Mouse (Mus musculus): Measurements from ENCODE around the gene Ccn6. TPM values are rescaled to one million over a fixed set of nuclear protein-coding genes. Genes with fewer than 3 reads are reported as not detected.
"Not testable (repeated sequence)": the region's sequence is repeated elsewhere in the genome, so short reads cannot be mapped to it uniquely, and the experiment has no call there.

Gene Ccn6
- total RNA-seq (2014; rRNA removed) (0.38 and 0.93 TPM in 2 replicates), polyA plus RNA-seq (2015; fragmentation: Nextera tagmentation; extraction: Ambion mirVana) (0.32 and 0.37 TPM in 2 replicates)

DNA sequence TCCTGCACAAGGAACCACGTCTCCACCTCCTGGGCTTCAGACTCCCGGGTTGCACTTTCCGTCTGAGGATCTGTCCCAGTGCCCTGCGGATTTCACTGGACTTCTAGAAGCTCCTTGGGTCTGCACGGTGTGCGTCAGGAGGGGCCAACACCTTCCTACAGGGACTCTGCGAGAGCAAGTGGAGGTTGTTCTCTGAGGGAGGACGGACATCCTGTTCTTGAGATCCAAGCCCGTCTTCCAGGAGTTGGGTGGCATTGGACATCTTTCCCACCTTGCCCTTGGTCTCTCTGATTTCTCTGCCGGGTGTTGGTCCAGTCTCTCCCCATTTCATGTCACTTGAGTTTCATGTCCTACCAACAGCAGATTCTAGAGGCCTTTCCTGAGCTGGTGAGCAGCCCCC, at the start of gene Ccn6:
TSS of gene Ccn6 (minus strand) at position 101 of the 400 bp plus-strand sequence.
- peaks cover 10% of the 10 kb centered on the region for H3K4me1 ChIP-seq (ENCODE audit: insufficient read depth, low read length)
- no peak for DNase-seq (ENCODE audit: low spot score)
- H3K27ac ChIP-seq (ENCODE audit: low read depth, low read length): no peak within 1 kb of the TSS
- no peak within 1 kb of the TSS for H3K4me2 ChIP-seq (ENCODE audit: low read depth, low read length, poor library complexity, severe bottlenecking)
- H3K36me3 ChIP-seq (ENCODE audit: insufficient read depth, low read length): no peaks in the 10 kb centered on the region
- no peak within 1 kb of the TSS for H3K9ac ChIP-seq (replicated peaks; ENCODE audit: low read length, poor library complexity, severe bottlenecking)
- H3K27me3 ChIP-seq (ENCODE audit: insufficient read depth, low read length): no peaks in the 10 kb centered on the region
- no peak within 1 kb of the TSS for H3K4me3 ChIP-seq (ENCODE audit: low read depth, low read length)
- no peak for TF ChIP-seq CTCF (IDR thresholded peaks at IDR 0.05)
- WGBS: 93% methylated on average over 10 of the region's 10 CpGs
- no peaks in the 10 kb centered on the region for H3K9me3 ChIP-seq (ENCODE audit: low read length)
- no peak for ATAC-seq (ENCODE audit: low FRiP score)

DNA sequence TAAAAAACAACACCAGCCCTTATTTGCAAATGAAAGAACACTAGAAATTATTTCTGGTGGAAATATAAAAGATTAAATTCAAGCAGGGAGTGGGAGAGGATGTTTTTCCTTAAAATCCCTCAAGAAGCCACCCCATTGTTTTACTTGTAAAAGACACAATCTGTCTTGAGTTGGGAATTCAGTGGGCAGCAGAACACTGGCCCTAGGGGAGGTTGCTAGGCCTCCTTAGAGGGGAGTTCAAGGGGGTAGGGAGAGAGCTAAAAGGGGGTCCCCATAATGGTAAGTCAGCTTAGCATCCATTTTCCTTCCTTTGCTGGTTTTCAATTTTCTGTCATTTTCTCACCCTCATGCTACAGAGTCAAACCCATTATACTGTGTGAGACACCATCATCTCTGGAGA, 46.4 kb upstream of the Ccn6 start:
- Histone ChIP-seq H3K9ac (replicated peaks; ENCODE audit: low read length, poor library complexity, severe bottlenecking) (no peak overlapping the region), H3K4me2 (ENCODE audit: low read depth, low read length, poor library complexity, severe bottlenecking) (no peak overlapping the region), H3K4me3 (ENCODE audit: low read depth, low read length) (no peak overlapping the region), H3K27ac (ENCODE audit: low read depth, low read length) (peak overlapping the region; percentile 82), H3K9me3 (ENCODE audit: low read length) (peaks cover 5% of the 10 kb centered on the region; the same call in 1 of the 2 replicates), H3K4me1 (ENCODE audit: insufficient read depth, low read length) (peaks cover 15% of the 10 kb centered on the region), H3K27me3 (ENCODE audit: insufficient read depth, low read length) (no peaks in the 10 kb centered on the region), H3K36me3 (ENCODE audit: insufficient read depth, low read length) (no peaks in the 10 kb centered on the region)
- ATAC-seq (ENCODE audit: low FRiP score): no peak
- DNase-seq (ENCODE audit: low spot score): no peak
- no peak for TF ChIP-seq CTCF (IDR thresholded peaks at IDR 0.05)

DNA sequence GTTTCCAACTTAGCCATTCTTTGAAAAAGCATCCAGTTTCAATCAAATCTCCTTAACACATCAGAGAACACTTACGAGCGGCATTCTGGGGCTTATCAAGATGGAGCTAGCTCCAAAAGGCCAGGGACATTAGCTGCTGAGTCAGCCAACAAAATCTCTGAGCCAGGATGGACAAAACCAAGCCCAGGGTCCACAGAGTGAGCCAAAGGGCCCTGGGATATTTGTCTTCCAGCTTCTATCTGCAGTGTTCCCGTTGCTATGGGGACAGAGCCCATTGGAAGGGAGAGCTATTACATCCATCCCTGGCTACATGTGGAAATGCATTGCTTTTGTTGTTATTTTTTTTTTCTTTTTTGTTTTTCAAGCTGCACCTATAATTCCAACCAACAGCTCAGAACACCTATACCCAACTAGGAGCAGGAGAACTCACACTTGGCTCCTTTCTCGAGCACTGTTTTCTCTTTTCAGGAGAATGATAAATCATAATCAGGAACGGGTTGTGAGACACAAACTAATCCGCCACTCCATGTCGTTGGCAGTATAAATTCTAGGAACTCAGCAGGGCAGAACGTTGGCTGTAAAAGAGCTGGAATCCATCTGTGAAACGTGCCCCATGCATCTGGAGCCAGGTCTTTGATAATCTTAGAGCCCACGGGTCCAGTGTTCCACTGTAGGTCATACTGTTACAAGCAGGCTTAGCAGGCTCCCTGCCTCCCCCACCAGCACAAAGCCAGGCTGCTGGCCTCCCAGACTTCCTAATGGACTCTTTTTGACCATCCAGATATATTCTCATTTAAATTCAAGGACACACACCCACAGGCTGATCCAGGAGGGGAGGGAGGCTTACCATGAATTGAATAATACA, 45.8 kb upstream of the Ccn6 start:
- H3K4me3 ChIP-seq (ENCODE audit: low read depth, low read length): no peak overlapping the region
- WGBS: 14% methylated on average over 10 of the region's 10 CpGs
- peaks cover 5% of the 10 kb centered on the region; the same call in 1 of the 2 replicates for H3K9me3 ChIP-seq (ENCODE audit: low read length)
- no peak overlapping the region for H3K9ac ChIP-seq (replicated peaks; ENCODE audit: low read length, poor library complexity, severe bottlenecking)
- no peaks in the 10 kb centered on the region for H3K36me3 ChIP-seq (ENCODE audit: insufficient read depth, low read length)
- H3K27me3 ChIP-seq (ENCODE audit: insufficient read depth, low read length): no peaks in the 10 kb centered on the region
- peak; percentile 82 for ATAC-seq (ENCODE audit: low FRiP score)
- no peak for TF ChIP-seq CTCF (IDR thresholded peaks at IDR 0.05)
- DNase-seq (ENCODE audit: low spot score): peak; percentile 87
- peak overlapping the region; percentile 82 for H3K27ac ChIP-seq (ENCODE audit: low read depth, low read length)
- peak overlapping the region; percentile 15; the same call in 1 of the 2 replicates for H3K4me2 ChIP-seq (ENCODE audit: low read depth, low read length, poor library complexity, severe bottlenecking)
- H3K4me1 ChIP-seq (ENCODE audit: insufficient read depth, low read length): peaks cover 15% of the 10 kb centered on the region

DNA sequence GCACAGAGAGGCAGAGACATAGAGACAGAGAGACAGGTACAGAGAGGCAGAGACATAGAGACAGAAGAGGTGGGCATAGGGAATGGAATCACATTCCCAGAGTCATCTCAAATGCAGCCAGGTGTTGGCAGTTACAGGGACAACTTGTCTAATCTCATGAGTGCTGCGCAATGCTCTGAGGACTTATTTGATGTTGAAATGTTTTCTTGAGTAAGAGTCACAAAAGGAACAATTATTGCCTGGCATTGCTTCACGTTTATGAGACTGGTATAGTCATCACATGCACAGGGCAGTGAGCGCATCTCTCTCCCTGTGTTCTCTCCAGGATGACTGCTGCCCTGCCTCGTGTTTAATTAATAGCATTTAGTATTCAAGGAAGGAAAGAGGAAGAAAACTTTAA, 45.1 kb upstream of the Ccn6 start:
- no peak overlapping the region for H3K4me2 ChIP-seq (ENCODE audit: low read depth, low read length, poor library complexity, severe bottlenecking)
- no peak overlapping the region for H3K4me3 ChIP-seq (ENCODE audit: low read depth, low read length)
- 46% methylated on average over 4 of the region's 4 CpGs for WGBS
- peaks cover 15% of the 10 kb centered on the region for H3K4me1 ChIP-seq (ENCODE audit: insufficient read depth, low read length)
- peaks cover 5% of the 10 kb centered on the region; the same call in 1 of the 2 replicates for H3K9me3 ChIP-seq (ENCODE audit: low read length)
- ATAC-seq (ENCODE audit: low FRiP score) (no peak), DNase-seq (ENCODE audit: low spot score) (no peak)
- TF ChIP-seq CTCF (IDR thresholded peaks at IDR 0.05): no peak
- no peaks in the 10 kb centered on the region for H3K27me3 ChIP-seq (ENCODE audit: insufficient read depth, low read length)
- H3K36me3 ChIP-seq (ENCODE audit: insufficient read depth, low read length): no peaks in the 10 kb centered on the region
- H3K27ac ChIP-seq (ENCODE audit: low read depth, low read length): peak overlapping the region; percentile 82
- no peak overlapping the region for H3K9ac ChIP-seq (replicated peaks; ENCODE audit: low read length, poor library complexity, severe bottlenecking)

DNA sequence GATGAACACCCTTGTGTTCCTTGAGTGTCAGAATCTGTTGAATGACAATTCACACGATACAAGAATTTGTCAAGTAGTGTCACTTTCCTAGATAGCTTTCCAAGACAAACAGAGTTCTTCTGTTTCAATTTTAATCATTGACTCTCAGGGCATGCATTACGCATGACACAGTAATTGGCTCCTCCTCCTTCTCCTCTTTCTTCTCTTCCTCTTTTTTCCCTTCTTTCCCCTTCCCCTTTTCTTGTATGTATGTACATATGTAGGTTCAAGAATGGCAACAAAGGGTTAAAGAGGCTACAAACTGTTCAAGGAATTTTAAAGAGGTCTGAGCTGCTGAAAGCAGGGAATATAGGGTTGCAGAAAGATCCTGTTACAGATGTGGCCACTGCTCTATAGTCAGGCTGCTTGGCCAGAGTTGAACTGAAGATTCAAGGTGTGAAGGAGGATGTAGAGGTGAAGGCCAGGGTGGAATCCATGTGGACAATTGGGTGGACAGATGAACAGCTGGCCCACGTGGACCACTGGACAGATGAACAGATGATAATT, 43.8 kb upstream of the Ccn6 start:
- Histone ChIP-seq H3K4me2 (ENCODE audit: low read depth, low read length, poor library complexity, severe bottlenecking) (no peak overlapping the region), H3K9ac (replicated peaks; ENCODE audit: low read length, poor library complexity, severe bottlenecking) (no peak overlapping the region), H3K27me3 (ENCODE audit: insufficient read depth, low read length) (no peaks in the 10 kb centered on the region), H3K27ac (ENCODE audit: low read depth, low read length) (no peak overlapping the region), H3K9me3 (ENCODE audit: low read length) (peaks cover 5% of the 10 kb centered on the region; the same call in 1 of the 2 replicates), H3K4me1 (ENCODE audit: insufficient read depth, low read length) (peaks cover 15% of the 10 kb centered on the region), H3K36me3 (ENCODE audit: insufficient read depth, low read length) (no peaks in the 10 kb centered on the region), H3K4me3 (ENCODE audit: low read depth, low read length) (no peak overlapping the region)
- 88% methylated on average over 3 of the region's 3 CpGs for WGBS
- TF ChIP-seq CTCF (IDR thresholded peaks at IDR 0.05): no peak
- DNase-seq (ENCODE audit: low spot score) (no peak), ATAC-seq (ENCODE audit: low FRiP score) (no peak)

DNA sequence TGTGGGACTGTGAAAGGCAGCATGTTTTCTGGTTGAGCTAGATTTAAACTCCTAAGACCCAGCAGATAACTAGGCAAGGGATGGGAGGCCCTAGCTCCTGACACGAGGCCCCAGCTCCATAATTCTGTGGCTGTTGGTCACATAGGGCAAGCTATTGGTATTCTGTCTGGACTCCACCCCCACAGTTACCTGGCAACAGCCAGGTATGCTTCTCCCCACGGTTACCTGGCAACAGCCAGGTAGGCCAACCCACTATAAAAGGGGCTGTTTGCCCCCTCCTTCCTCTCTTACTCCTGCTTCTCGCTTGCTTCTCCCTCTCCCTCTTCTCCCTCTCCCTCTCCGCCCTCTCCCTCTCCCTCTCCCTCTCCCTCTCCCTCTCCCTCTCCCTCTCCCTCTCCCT, 38.9 kb upstream of the Ccn6 start:
- H3K4me3 ChIP-seq (ENCODE audit: low read depth, low read length): no peak overlapping the region
- TF ChIP-seq CTCF (IDR thresholded peaks at IDR 0.05): no peak
- ATAC-seq (ENCODE audit: low FRiP score) (no peak), DNase-seq (ENCODE audit: low spot score) (no peak)
- no peaks in the 10 kb centered on the region for H3K36me3 ChIP-seq (ENCODE audit: insufficient read depth, low read length)
- WGBS: 77% methylated on average over 4 of the region's 4 CpGs
- H3K9me3 ChIP-seq (ENCODE audit: low read length): no peaks in the 10 kb centered on the region
- H3K9ac ChIP-seq (replicated peaks; ENCODE audit: low read length, poor library complexity, severe bottlenecking): no peak overlapping the region
- H3K4me1 ChIP-seq (ENCODE audit: insufficient read depth, low read length): no peaks in the 10 kb centered on the region
- H3K27ac ChIP-seq (ENCODE audit: low read depth, low read length): no peak overlapping the region
- H3K4me2 ChIP-seq (ENCODE audit: low read depth, low read length, poor library complexity, severe bottlenecking): no peak overlapping the region
- no peaks in the 10 kb centered on the region for H3K27me3 ChIP-seq (ENCODE audit: insufficient read depth, low read length)

DNA sequence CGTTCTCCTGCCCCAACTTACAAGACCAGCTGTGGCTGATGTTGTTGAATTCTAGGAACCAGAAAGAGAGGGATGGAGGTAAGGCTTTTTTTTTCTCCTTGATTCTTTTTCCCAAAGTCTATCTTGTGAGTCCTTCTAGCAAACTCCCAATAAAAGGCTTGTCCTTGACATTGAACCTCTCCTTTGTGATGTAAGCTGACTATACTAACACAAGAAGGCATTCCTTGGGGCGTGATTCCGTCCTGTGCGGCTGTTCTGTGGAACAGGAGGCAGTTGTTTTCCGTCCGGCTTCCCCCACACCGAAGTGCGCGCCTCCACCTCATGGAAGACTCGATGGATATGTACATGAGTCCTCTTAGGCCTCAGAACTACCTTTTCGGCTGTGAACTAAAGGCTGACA, 34.6 kb upstream of the Ccn6 start:
- H3K4me1 ChIP-seq (ENCODE audit: insufficient read depth, low read length); H3K9me3 ChIP-seq (ENCODE audit: low read length); H3K4me2 ChIP-seq (ENCODE audit: low read depth, low read length, poor library complexity, severe bottlenecking); H3K36me3 ChIP-seq (ENCODE audit: insufficient read depth, low read length); H3K9ac ChIP-seq (replicated peaks; ENCODE audit: low read length, poor library complexity, severe bottlenecking); DNase-seq (ENCODE audit: low spot score); ATAC-seq (ENCODE audit: low FRiP score); H3K27ac ChIP-seq (ENCODE audit: low read depth, low read length); H3K4me3 ChIP-seq (ENCODE audit: low read depth, low read length); H3K27me3 ChIP-seq (ENCODE audit: insufficient read depth, low read length): not testable (repeated sequence)
- WGBS: 92% methylated on average over 11 of the region's 11 CpGs

Data from midbrain, postnatal 0 days (tissue).